In the genomic region with DNA sequence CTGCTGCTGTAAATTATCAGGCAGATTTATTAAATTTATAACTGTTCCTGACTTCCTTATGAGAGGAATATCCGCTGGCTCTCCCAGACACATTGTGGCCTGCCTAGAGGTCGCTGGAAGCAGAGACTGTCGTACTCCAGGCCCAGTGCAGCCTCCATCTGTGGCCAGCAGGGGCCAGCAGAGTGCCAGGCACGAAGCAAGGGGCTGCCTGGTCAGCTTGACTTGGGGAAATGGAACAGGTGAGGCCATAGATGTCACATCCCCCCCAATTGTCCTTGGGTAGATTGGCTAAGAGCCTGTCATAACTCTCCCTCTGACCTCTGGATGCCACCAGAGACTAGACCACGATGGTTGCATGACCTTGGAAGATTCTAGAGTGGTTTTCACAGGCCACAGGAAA, we compare ENCODE assay signal across 8 mouse cellular contexts. TPM values are rescaled to one million over a fixed set of nuclear protein-coding genes. Genes with fewer than 3 reads are reported as not detected.
DNase-seq lines count a peak whose midpoint lies in the region; ATAC-seq and TF ChIP-seq lines count a peak whose summit lies in the region.

No protein-coding gene starts in this region.

- H3K27ac ChIP-seq in kidney, embryonic 15.5 days: no peak overlapping the region
- H3K27ac ChIP-seq in gastrocnemius, adult 2 months: no peak overlapping the region
- no peak overlapping the region for H3K27ac ChIP-seq in intestine, embryonic 15.5 days
- no peak overlapping the region for H3K27ac ChIP-seq in limb, embryonic 11.5 days (replicated peaks; ENCODE audit: low read depth, low read length)

- WGBS in kidney, embryonic 15.5 days: 25% methylated on average over 5 of the region's 5 CpGs
- 20% methylated on average over 5 of the region's 5 CpGs for WGBS in intestine, embryonic 15.5 days
- 25% methylated on average over 5 of the region's 5 CpGs for WGBS in limb, embryonic 11.5 days

- H3K27me3 ChIP-seq in kidney, embryonic 15.5 days: no peaks in the 10 kb centered on the region
- no peaks in the 10 kb centered on the region for H3K27me3 ChIP-seq in intestine, embryonic 15.5 days (replicated peaks)
- H3K27me3 ChIP-seq in limb, embryonic 11.5 days (ENCODE audit: control insufficient read depth, insufficient read depth, low read length): no peaks in the 10 kb centered on the region
- H3K27me3 ChIP-seq in splenic B cell, adult 2 months (ENCODE audit: control insufficient read depth, insufficient read depth, low read length, poor library complexity, severe bottlenecking): no peaks in the 10 kb centered on the region

- no peaks in the 10 kb centered on the region for H3K4me1 ChIP-seq in kidney, embryonic 15.5 days
- H3K4me1 ChIP-seq in intestine, embryonic 15.5 days (replicated peaks): no peaks in the 10 kb centered on the region
- no peaks in the 10 kb centered on the region for H3K4me1 ChIP-seq in limb, embryonic 11.5 days (ENCODE audit: control insufficient read depth, insufficient read depth, low read length)

- no peak overlapping the region for H3K9ac ChIP-seq in kidney, embryonic 15.5 days
- H3K9ac ChIP-seq in intestine, embryonic 15.5 days: no peak overlapping the region
- H3K9ac ChIP-seq in limb, embryonic 11.5 days (ENCODE audit: low read length): no peak overlapping the region

- H3K4me3 ChIP-seq in kidney, embryonic 15.5 days (replicated peaks): no peak overlapping the region
- H3K4me3 ChIP-seq in gastrocnemius, adult 2 months: no peak overlapping the region
- no peak overlapping the region for H3K4me3 ChIP-seq in intestine, embryonic 15.5 days (replicated peaks)
- no peak overlapping the region for H3K4me3 ChIP-seq in limb, embryonic 11.5 days (ENCODE audit: low read depth, low read length)

- H3K36me3 ChIP-seq in kidney, embryonic 15.5 days: peaks cover 96% of the 10 kb centered on the region
- H3K36me3 ChIP-seq in intestine, embryonic 15.5 days: peaks cover 31% of the 10 kb centered on the region; the same call in 1 of the 2 replicates
- H3K36me3 ChIP-seq in limb, embryonic 11.5 days (ENCODE audit: control insufficient read depth, insufficient read depth, low read length): peaks cover 4% of the 10 kb centered on the region
- 0 out of 2 replicates have a peak, but pooled peaks cover 2% of the 10 kb centered on the region for H3K36me3 ChIP-seq in splenic B cell, adult 2 months (ENCODE audit: control insufficient read depth, insufficient read depth, low read length, poor library complexity, severe bottlenecking)

- intact Hi-C loops in gastrocnemius, adult 2 months (cut with DNase I): loop anchor here (1.0 kb wide), 1 partner anchor 105 kb away; no protein-coding TSS in a partner anchor

- DNase-seq in kidney, adult 11 months: peak; percentile 65
- DNase-seq in cerebellum, postnatal 14 days: peak; percentile 84 to 88
- peak; percentile 84 for DNase-seq in gastrocnemius, adult 2 months
- DNase-seq in limb, embryonic 11.5 days (ENCODE audit: low spot score): peak; percentile 82
- peak; percentile 50 for DNase-seq in naive thymus-derived CD4-positive, alpha-beta T cell, adult 2 months (ENCODE audit: low read depth)
- peak; percentile 55 for DNase-seq in splenic B cell, adult 2 months (ENCODE audit: low read depth, low spot score)

- ATAC-seq in kidney, embryonic 15.5 days (replicated peaks; ENCODE audit: low FRiP score): no peak; the same call in 1 of the 2 replicates
- peak; percentile 80 for ATAC-seq in intestine, embryonic 15.5 days
- ATAC-seq in limb, embryonic 11.5 days (ENCODE audit: insufficient number of reproducible peaks, low FRiP score, low TSS enrichment, low read depth): no peak

- H3K4me2 ChIP-seq in kidney, embryonic 15.5 days: no peak overlapping the region
- H3K4me2 ChIP-seq in intestine, embryonic 15.5 days (replicated peaks): no peak overlapping the region
- no peak overlapping the region for H3K4me2 ChIP-seq in limb, embryonic 11.5 days (ENCODE audit: low read depth, severe bottlenecking)

- no peaks in the 10 kb centered on the region for H3K9me3 ChIP-seq in kidney, embryonic 15.5 days (replicated peaks)
- H3K9me3 ChIP-seq in intestine, embryonic 15.5 days: no peaks in the 10 kb centered on the region
- no peaks in the 10 kb centered on the region for H3K9me3 ChIP-seq in limb, embryonic 11.5 days (ENCODE audit: control insufficient read depth, low read length)

- TF ChIP-seq CTCF in gastrocnemius, adult 2 months (IDR thresholded peaks at IDR 0.05): peak; percentile 99

RNA-seq across cellular contexts. Expression of a gene that starts 18.0 kb away (rescaled TPM):
- 27.6 and 29.7 TPM in 2 replicates for polyA plus RNA-seq in kidney, embryonic 15.5 days (2015; fragmentation: Nextera tagmentation; extraction: Ambion mirVana)
- total RNA-seq in gastrocnemius, adult 2 months (2021): 1 to 10 TPM; 6.4 to 7.6 TPM
- polyA plus RNA-seq in intestine, embryonic 15.5 days (2015; fragmentation: Nextera tagmentation; extraction: Ambion mirVana): 13.9 and 14.6 TPM in 2 replicates
- 23.6 and 31.7 TPM in 2 replicates for polyA plus RNA-seq in limb, embryonic 11.5 days (2014; fragmentation: Nextera tagmentation; extraction: Ambion mirVana)

RNA-seq across cellular contexts. Expression of a gene that starts 44.1 kb away (rescaled TPM):
- polyA plus RNA-seq in kidney, embryonic 15.5 days (2015; fragmentation: Nextera tagmentation; extraction: Ambion mirVana): not detected in 2 replicates
- not detected for total RNA-seq in gastrocnemius, adult 2 months (2021)
- not detected in 2 replicates for polyA plus RNA-seq in intestine, embryonic 15.5 days (2015; fragmentation: Nextera tagmentation; extraction: Ambion mirVana)
- polyA plus RNA-seq in limb, embryonic 11.5 days (2014; fragmentation: Nextera tagmentation; extraction: Ambion mirVana): 0.11 and 0.18 TPM in 2 replicates
